Mouse (Mus musculus) ES-E14 (cell line): ENCODE measurements at regions not wholly inside any gene's neighbourhood (a gene's known extent, or its start where the extent isn't known, plus 50 kb on each side); places are given as distances from the start of the nearest gene placed in this dataset.

Experiments
- DNase-seq: peaks from one replicate; pipeline ENCODE4 v3.0.0-alpha.2; 2013; ENCODE audit warnings: low read depth, low spot score
- H3K27ac ChIP-seq: 2 replicates; pipeline ENCODE4 v1.5.1; 2012; ENCODE audit warnings: low read depth, mild to moderate bottlenecking, low read length, moderate library complexity, mixed read lengths; ENCODE audit not compliant: poor library complexity, insufficient read depth, severe bottlenecking
- H3K36me3 ChIP-seq: 2 replicates; pipeline ENCODE4 v1.6.1; 2012; ENCODE audit warnings: mild to moderate bottlenecking, low read length, moderate library complexity, mixed read lengths; ENCODE audit not compliant: control insufficient read depth, poor library complexity, insufficient read depth, severe bottlenecking
- H3K4me1 ChIP-seq, 2 experiments: fragments of 150-350 bp in 1 of 2; sonication (generic) in 1 of 2; 2 replicates each; pipeline ENCODE4 v1.6.1; 2012; ENCODE audit warnings: low read length in 2 of 2, mild to moderate bottlenecking in 1 of 2, mixed read lengths in 1 of 2; ENCODE audit not compliant: control insufficient read depth in 2 of 2, insufficient read depth in 2 of 2, poor library complexity in 1 of 2
- H3K4me3 ChIP-seq, 2 experiments: fragments of 150-350 bp in 1 of 2; sonication (generic) in 1 of 2; 2 replicates each; pipeline ENCODE4 v1.5.1; 2012; ENCODE audit warnings: low read length in 2 of 2, low read depth in 1 of 2, mild to moderate bottlenecking in 1 of 2, mixed read lengths in 1 of 2; ENCODE audit not compliant: insufficient read depth in 1 of 2, poor library complexity in 1 of 2, severe bottlenecking in 1 of 2
- H3K9ac ChIP-seq: 2 replicates; pipeline ENCODE4 v1.6.1; 2012; ENCODE audit warnings: low read depth, mild to moderate bottlenecking, low read length, mixed read lengths; ENCODE audit not compliant: poor library complexity, insufficient read depth, severe bottlenecking
- H3K9me3 ChIP-seq: fragments of 150-350 bp; sonication (generic); 2 replicates; pipeline ENCODE4 v1.6.1; 2012; ENCODE audit warnings: low read depth, mild to moderate bottlenecking, low read length; ENCODE audit not compliant: control insufficient read depth, insufficient read depth
- CHD2 ChIP-seq: IDR thresholded peaks from 2 replicates; pipeline ENCODE4 v1.6.1; 2014; ENCODE audit warnings: mild to moderate bottlenecking, low read depth, low read length, inconsistent platforms
- HCFC1 ChIP-seq: IDR thresholded peaks from 2 replicates; pipeline ENCODE4 v1.6.1; 2012; ENCODE audit warnings: low read length, inconsistent platforms, borderline replicate concordance; ENCODE audit not compliant: insufficient read depth
- MAFK ChIP-seq: IDR thresholded peaks from 2 replicates; pipeline ENCODE4 v1.6.1; 2014; ENCODE audit warnings: mild to moderate bottlenecking, low read depth, low read length, inconsistent platforms; ENCODE audit not compliant: insufficient read depth
- ZC3H11A ChIP-seq: IDR thresholded peaks from 2 replicates; pipeline ENCODE4 v1.6.1; 2012; ENCODE audit warnings: low read depth, mild to moderate bottlenecking, inconsistent platforms, low read length, borderline replicate concordance
- ZNF384 ChIP-seq: IDR thresholded peaks from 2 replicates; pipeline ENCODE4 v1.6.1; 2012; ENCODE audit warnings: low read depth, low read length, inconsistent platforms
- in situ Hi-C, 2 experiments: fragments of 600-800 bp; cut with MboI; formaldehyde crosslinking; loops; one replicate each; pipeline ENCODE4 v1.15.1; 2025; ENCODE audit warnings: low sequenced_read_pairs in 2 of 2, inconsistent platforms in 1 of 2; ENCODE audit not compliant: unreplicated experiment in 2 of 2

DNA sequence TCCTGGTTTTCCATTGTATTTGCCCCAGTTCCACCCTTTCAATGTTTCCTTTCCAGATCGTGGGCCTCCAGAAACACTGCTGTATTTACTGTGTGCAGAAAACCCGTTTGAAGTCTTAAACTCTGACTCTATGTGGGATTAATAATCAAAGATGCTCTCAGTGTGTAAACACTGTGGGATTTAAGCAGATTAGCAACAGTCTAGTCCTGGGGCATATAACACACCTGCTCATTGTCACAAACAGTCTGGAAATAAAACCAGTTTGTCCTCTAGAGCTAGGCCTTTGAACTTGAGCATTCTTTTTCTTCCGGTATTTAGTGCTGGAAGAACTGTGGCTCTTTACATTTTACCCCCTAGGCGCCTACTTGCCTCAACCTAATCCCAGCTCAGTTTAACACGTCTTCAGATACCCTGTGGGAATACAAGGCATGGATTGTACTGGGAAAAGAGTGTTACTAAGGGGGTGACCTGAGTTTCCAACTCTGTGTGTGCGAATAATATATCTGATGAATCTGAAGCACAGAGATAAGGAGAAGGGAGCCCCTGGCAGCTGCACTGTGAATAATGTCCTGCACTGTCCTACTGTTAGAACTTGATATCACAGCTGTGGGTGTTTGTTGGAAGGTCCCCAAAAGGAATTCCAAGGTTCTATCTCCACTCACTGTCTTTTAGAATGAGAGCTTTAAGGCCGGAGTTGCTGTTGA lies 143.7 kb upstream of the Adgra3 start:
- Histone ChIP-seq H3K4me3 (no peak overlapping the region), H3K27ac (no peak overlapping the region), H3K36me3 (no peaks in the 10 kb centered on the region), H3K9me3 (no peaks in the 10 kb centered on the region), H3K4me1 (peaks cover 2 to 4% of the 10 kb centered on the region in 2 experiments; a peak in 2 of 4 replicates), H3K9ac (no peak overlapping the region)
- in situ Hi-C loops: loop anchor here in 1 of 2 experiments (25.0 kb wide), 1 partner anchor 815 kb away; no protein-coding TSS in a partner anchor
- no peak for DNase-seq
- TF ChIP-seq MAFK: no peak
- no peak for TF ChIP-seq ZNF384
- no peak for TF ChIP-seq ZC3H11A
- TF ChIP-seq CHD2: no peak
- TF ChIP-seq HCFC1: no peak

DNA sequence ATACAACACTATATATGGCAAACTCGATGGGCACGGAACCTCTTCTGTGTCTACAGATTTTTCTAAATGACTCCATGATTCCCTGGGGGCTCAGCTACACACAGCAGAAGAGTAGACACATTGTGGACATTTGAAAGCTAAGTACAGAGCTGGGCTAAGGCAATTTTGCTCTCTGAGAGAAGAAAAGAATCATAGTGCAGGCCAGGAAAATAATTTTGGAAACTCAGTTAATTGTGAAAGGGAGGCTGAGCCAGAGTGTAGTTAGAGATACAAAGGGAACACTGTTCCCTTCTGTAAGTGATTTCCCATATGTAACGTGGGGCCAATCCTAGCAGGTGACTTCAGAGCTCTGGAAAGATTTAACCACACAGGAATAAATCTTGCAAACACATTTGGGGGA lies 137.6 kb upstream of the Adgra3 start:
- in situ Hi-C loops: no loop called here
- H3K9me3 ChIP-seq: no peaks in the 10 kb centered on the region
- TF ChIP-seq MAFK (no peak), ZC3H11A (no peak), HCFC1 (no peak), ZNF384 (no peak), CHD2 (no peak)
- DNase-seq: no peak
- no peak overlapping the region for H3K27ac ChIP-seq
- peaks cover 0 to 2% of the 10 kb centered on the region in 2 experiments; a peak in 1 of 4 replicates for H3K4me1 ChIP-seq
- no peak overlapping the region for H3K4me3 ChIP-seq
- no peak overlapping the region for H3K9ac ChIP-seq
- H3K36me3 ChIP-seq: no peaks in the 10 kb centered on the region

- DNase-seq: no peak
- H3K27ac ChIP-seq: no peak overlapping the region
- in situ Hi-C loops: no loop called here
- H3K4me3 ChIP-seq: no peak overlapping the region
- peaks cover 0 to 2% of the 10 kb centered on the region in 2 experiments; a peak in 1 of 4 replicates for H3K4me1 ChIP-seq
- no peak for TF ChIP-seq ZNF384
- no peak for TF ChIP-seq CHD2
- TF ChIP-seq ZC3H11A: no peak
- no peak overlapping the region for H3K9ac ChIP-seq
- no peaks in the 10 kb centered on the region for H3K36me3 ChIP-seq
- H3K9me3 ChIP-seq: no peaks in the 10 kb centered on the region
Measured at GRCm38 (mm10) chr5:50195993-50196392, 137.2 kb upstream of the Adgra3 start.

DNA sequence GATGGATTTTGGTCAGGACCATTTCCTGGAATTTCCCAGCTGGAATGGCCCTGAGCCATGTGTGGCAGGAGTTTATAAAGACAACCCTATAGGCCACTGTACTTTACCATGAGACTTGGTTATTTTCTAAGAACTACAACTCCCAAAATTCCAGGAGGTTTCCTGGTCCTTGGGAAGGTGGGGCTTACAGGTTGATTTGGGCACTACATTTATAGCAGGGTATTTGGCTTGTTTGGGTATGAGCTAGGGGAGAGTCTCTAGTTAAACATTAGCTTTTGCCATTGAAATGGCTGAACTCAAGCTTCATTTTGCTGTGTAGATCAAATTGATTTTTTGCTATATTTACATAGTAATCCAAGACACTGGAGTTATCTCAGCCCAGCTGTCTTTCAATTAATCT lies 130.6 kb upstream of the Adgra3 start:
- Histone ChIP-seq H3K36me3 (no peaks in the 10 kb centered on the region), H3K4me1 (no peaks in the 10 kb centered on the region), H3K9ac (no peak overlapping the region), H3K27ac (no peak overlapping the region), H3K4me3 (no peak overlapping the region), H3K9me3 (no peaks in the 10 kb centered on the region)
- DNase-seq: no peak
- in situ Hi-C loops: no loop called here
- TF ChIP-seq CHD2 (no peak), MAFK (no peak), ZC3H11A (no peak), HCFC1 (no peak), ZNF384 (no peak)
